Mouse (Mus musculus): ENCODE results near the gene Arl15. TPM values are rescaled to one million over a fixed set of nuclear protein-coding genes. Genes with fewer than 3 reads are reported as not detected.

Gene Arl15
- polyA plus RNA-seq, 1 experiment from 2014 or later: 18.2 TPM

DNA sequence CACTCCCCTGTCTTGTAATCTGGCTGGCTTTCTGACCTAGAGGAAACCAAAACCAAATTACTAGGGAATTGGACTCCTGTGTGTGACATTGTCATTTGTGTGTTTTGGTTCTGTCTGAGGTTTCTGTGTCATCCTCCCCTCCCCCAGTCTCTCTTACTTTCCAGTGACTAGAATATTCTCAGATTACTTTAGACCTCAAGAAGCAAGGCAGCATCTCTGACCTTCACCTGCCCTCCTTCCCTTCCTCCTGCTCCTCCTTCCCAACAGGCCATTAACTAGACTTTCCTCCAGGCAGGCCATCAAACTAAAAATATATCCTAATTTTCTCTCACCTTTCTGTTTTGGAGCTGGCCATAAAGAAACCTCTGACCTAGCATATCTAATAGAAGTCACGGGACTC, 50.9 kb downstream of the Arl15 start:
- WGBS: 35% methylated on average over 1 of the region's 1 CpGs
- peak overlapping the region; percentile 0; the same call in 1 of the 2 replicates for H3K27ac ChIP-seq (ENCODE audit: low read depth, low read length)
- H3K9me3 ChIP-seq (ENCODE audit: control insufficient read depth, low read length): no peaks in the 10 kb centered on the region
- H3K4me1 ChIP-seq (ENCODE audit: control insufficient read depth, insufficient read depth, low read length): peaks cover 4% of the 10 kb centered on the region
- no peak overlapping the region for H3K4me2 ChIP-seq (replicated peaks; ENCODE audit: low read depth, low read length)
- H3K36me3 ChIP-seq (ENCODE audit: control insufficient read depth, insufficient read depth, low read length): no peaks in the 10 kb centered on the region
- no peak overlapping the region for H3K9ac ChIP-seq (ENCODE audit: low read depth, low read length)
- no peaks in the 10 kb centered on the region for H3K27me3 ChIP-seq (ENCODE audit: control insufficient read depth, insufficient read depth, low read length)
- no peak overlapping the region for H3K4me3 ChIP-seq (ENCODE audit: low read length)
- ATAC-seq (ENCODE audit: low FRiP score, low TSS enrichment): peak; percentile 71; the same call in 1 of the 2 replicates

DNA sequence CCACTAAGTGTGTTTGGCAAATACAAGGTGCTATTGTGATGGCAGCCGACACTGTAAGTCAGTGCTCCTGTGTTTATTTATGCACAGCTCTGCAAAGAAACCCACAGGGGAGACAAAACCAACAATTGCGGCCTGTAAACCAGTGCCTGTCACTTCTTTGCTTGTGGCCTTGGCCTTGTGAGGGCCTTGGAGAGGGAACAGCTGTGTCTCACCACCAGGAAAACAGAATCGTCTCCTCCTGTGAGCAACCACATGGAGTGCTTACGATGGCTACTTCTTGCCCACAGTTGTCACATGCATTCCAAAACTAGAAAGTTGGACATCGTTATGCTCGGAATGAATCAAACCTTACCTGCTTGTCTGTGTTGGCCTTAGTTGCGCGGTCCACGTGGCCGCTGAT, 52.1 kb downstream of the Arl15 start:
- Histone ChIP-seq H3K9ac (ENCODE audit: low read depth, low read length) (no peak overlapping the region), H3K27ac (ENCODE audit: low read depth, low read length) (no peak overlapping the region), H3K9me3 (ENCODE audit: control insufficient read depth, low read length) (no peaks in the 10 kb centered on the region), H3K4me3 (ENCODE audit: low read length) (no peak overlapping the region), H3K36me3 (ENCODE audit: control insufficient read depth, insufficient read depth, low read length) (no peaks in the 10 kb centered on the region), H3K4me2 (replicated peaks; ENCODE audit: low read depth, low read length) (no peak overlapping the region), H3K4me1 (ENCODE audit: control insufficient read depth, insufficient read depth, low read length) (peaks cover 4% of the 10 kb centered on the region), H3K27me3 (ENCODE audit: control insufficient read depth, insufficient read depth, low read length) (no peaks in the 10 kb centered on the region)
- WGBS: 60% methylated on average over 10 of the region's 10 CpGs
- ATAC-seq (ENCODE audit: low FRiP score, low TSS enrichment): no peak

DNA sequence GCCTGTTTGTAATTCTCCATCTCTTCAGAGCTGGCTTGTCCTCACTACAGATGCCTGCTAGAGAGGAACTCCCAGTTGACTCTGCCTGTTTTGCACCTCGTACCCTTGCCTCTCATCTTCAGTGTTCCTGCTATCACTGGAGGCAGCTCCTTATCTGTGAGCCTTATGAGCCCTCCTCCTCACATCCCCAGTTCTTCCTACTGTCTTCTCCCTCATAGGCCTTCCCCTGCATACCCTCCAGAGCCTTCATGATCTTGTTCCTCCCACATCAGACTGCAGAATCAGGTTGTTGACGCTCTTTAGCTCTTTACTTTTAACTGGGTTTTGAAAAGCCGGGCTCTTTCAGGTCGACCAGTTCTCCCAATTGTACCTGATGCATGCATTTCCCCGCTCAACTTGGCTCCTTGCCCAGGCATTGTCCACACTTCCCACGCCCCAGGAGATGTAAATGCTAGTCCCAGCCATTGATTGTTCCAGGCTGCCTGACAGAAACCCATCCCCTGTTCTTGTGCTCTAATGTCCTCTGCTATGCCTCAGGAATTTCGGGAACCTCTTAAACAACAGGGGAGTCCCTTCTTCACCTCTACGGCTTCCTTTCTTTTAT, 56.2 kb downstream of the Arl15 start:
- Histone ChIP-seq H3K36me3 (ENCODE audit: control insufficient read depth, insufficient read depth, low read length) (no peaks in the 10 kb centered on the region), H3K4me1 (ENCODE audit: control insufficient read depth, insufficient read depth, low read length) (peaks cover 6% of the 10 kb centered on the region; the same call in 1 of the 2 replicates), H3K27me3 (ENCODE audit: control insufficient read depth, insufficient read depth, low read length) (no peaks in the 10 kb centered on the region), H3K4me2 (replicated peaks; ENCODE audit: low read depth, low read length) (no peak overlapping the region), H3K4me3 (ENCODE audit: low read length) (no peak overlapping the region), H3K9me3 (ENCODE audit: control insufficient read depth, low read length) (no peaks in the 10 kb centered on the region), H3K27ac (ENCODE audit: low read depth, low read length) (no peak overlapping the region), H3K9ac (ENCODE audit: low read depth, low read length) (no peak overlapping the region)
- WGBS: 74% methylated on average over 8 of the region's 8 CpGs
- ATAC-seq (ENCODE audit: low FRiP score, low TSS enrichment): no peak

DNA sequence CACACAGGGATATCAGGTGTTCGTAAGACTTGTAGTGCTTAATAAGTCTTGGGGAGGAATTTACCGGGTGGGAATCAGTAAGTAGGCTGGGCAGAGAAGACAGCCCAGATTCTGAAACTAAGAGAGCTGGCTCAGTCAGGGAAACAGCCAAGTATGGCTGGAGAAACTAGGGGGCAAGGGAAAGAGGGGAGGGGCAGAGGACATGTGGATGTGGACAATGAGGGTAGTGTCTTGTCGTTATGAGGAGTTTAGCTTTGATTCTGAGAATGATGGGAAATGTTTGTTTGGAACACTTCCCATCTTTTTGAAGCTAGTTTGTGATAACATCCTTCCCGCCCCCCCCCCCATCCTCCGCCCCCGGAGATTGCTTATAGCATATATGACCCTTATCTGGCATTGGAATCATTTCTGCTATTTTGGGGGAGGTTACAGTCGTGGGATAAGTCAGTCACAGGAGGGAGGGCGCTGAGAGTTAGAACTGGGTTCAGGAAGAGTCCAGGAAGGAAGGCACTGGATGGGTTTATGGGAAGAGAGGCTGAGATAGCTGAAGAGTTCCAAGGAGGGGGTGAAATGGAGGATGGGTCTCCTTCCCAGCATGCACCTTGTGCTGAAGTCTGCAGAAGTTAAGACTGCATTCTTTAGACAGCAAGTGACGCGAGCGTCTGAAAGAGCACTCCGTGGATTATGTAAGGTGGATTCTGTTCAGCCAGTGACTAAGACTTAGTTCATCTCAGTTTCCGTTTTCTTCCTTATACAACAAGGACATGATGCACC, 57.5 kb downstream of the Arl15 start:
- 79% methylated on average over 13 of the region's 13 CpGs for WGBS

DNA sequence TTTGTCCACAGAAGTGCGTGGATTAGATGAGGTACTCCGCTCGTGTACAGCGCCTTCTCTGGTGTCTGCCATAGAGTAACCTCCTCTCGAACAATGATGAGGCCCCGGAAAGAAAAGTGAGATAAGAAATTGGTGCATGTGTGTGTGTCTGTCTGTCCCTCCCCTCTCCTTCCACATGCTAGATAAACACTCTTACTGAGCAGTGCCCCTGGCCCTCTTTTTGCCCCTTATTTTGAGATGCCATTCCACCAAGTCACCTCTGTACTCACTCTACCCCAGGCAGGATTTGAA, 58.0 kb downstream of the Arl15 start:
- Histone ChIP-seq H3K9me3 (ENCODE audit: control insufficient read depth, low read length) (no peaks in the 10 kb centered on the region), H3K9ac (ENCODE audit: low read depth, low read length) (no peak overlapping the region), H3K36me3 (ENCODE audit: control insufficient read depth, insufficient read depth, low read length) (no peaks in the 10 kb centered on the region), H3K4me3 (ENCODE audit: low read length) (no peak overlapping the region), H3K27ac (ENCODE audit: low read depth, low read length) (no peak overlapping the region), H3K4me1 (ENCODE audit: control insufficient read depth, insufficient read depth, low read length) (peaks cover 8% of the 10 kb centered on the region; the same call in 1 of the 2 replicates), H3K27me3 (ENCODE audit: control insufficient read depth, insufficient read depth, low read length) (no peaks in the 10 kb centered on the region), H3K4me2 (replicated peaks; ENCODE audit: low read depth, low read length) (no peak overlapping the region)
- no peak for ATAC-seq (ENCODE audit: low FRiP score, low TSS enrichment)
- WGBS: 96% methylated on average over 6 of the region's 6 CpGs

More for the DNA sequence above, 57.5 kb downstream of the Arl15 start:
- no peaks in the 10 kb centered on the region for H3K27me3 ChIP-seq (ENCODE audit: control insufficient read depth, insufficient read depth, low read length)
- no peak for ATAC-seq (ENCODE audit: low FRiP score, low TSS enrichment)
- H3K4me3 ChIP-seq (ENCODE audit: low read length): no peak overlapping the region
- H3K4me1 ChIP-seq (ENCODE audit: control insufficient read depth, insufficient read depth, low read length): peaks cover 8% of the 10 kb centered on the region; the same call in 1 of the 2 replicates
- no peaks in the 10 kb centered on the region for H3K36me3 ChIP-seq (ENCODE audit: control insufficient read depth, insufficient read depth, low read length)
- no peak overlapping the region for H3K9ac ChIP-seq (ENCODE audit: low read depth, low read length)
- H3K27ac ChIP-seq (ENCODE audit: low read depth, low read length): no peak overlapping the region
- H3K4me2 ChIP-seq (replicated peaks; ENCODE audit: low read depth, low read length): no peak overlapping the region
- H3K9me3 ChIP-seq (ENCODE audit: control insufficient read depth, low read length): no peaks in the 10 kb centered on the region

DNA sequence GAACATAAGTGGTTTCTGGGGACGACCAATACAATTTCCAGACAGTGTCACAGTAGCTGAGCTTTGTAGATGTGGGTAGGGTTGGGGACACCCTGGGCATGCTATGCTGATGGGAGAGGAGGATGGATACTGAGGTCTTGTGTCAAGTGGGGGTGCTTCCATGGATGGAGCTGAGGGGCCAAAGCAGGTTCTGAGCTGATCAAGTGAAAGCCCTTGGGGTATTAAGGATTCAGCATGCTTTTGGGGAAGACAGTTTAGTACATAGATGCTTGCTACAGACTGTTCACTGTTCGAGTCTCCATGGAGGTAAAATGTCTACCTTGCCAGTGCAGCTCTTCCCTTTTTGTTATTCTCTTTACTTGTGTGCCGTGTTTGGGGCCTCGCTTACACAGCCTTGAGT, 59.8 kb downstream of the Arl15 start:
- Histone ChIP-seq H3K4me2 (replicated peaks; ENCODE audit: low read depth, low read length) (no peak overlapping the region), H3K27me3 (ENCODE audit: control insufficient read depth, insufficient read depth, low read length) (no peaks in the 10 kb centered on the region), H3K9me3 (ENCODE audit: control insufficient read depth, low read length) (no peaks in the 10 kb centered on the region), H3K27ac (ENCODE audit: low read depth, low read length) (no peak overlapping the region), H3K4me3 (ENCODE audit: low read length) (no peak overlapping the region), H3K36me3 (ENCODE audit: control insufficient read depth, insufficient read depth, low read length) (no peaks in the 10 kb centered on the region), H3K9ac (ENCODE audit: low read depth, low read length) (no peak overlapping the region), H3K4me1 (ENCODE audit: control insufficient read depth, insufficient read depth, low read length) (peaks cover 8% of the 10 kb centered on the region; the same call in 1 of the 2 replicates)
- 86% methylated on average over 4 of the region's 4 CpGs for WGBS
- no peak for ATAC-seq (ENCODE audit: low FRiP score, low TSS enrichment)

DNA sequence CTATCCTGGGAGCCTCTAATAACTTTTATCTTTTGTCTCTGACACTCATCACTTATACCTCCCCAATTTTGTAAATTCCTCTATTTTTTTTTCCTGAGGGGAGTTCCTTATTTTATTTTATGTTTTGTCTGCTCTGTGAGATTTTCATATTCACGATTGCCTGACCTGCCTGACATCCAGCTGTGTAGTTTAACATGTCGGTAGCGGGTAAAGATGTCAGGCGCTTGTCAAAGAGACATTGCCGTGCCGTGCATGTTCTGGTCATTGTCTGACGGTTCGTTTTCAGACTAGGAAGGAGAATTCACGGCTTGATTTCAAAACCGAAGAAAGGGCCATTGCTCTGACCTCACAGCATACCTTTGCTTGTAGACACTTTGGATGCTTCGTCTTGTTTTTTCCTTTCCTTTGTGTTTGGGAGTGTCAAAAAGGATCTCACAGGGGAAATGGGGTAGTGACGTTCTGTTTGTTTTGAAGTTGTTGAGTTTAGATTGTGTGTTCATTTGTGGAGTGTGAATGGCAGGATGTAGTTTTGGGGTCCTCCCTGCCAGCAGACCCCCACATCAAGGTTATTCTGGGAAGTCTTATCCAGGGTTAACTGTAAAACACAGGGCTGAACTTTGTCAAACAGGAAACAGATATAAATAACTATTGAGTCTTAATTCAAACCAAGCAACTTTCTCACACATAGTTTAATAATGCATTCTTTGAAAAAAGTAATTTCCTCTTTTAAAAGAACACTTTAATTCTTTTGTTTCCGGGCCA, 60.4 kb downstream of the Arl15 start:
- peaks cover 12% of the 10 kb centered on the region; the same call in 1 of the 2 replicates for H3K4me1 ChIP-seq (ENCODE audit: control insufficient read depth, insufficient read depth, low read length)
- H3K36me3 ChIP-seq (ENCODE audit: control insufficient read depth, insufficient read depth, low read length): no peaks in the 10 kb centered on the region
- no peak overlapping the region; the same call in 1 of the 2 replicates for H3K27ac ChIP-seq (ENCODE audit: low read depth, low read length)
- no peak for ATAC-seq (ENCODE audit: low FRiP score, low TSS enrichment)
- no peak overlapping the region for H3K9ac ChIP-seq (ENCODE audit: low read depth, low read length)
- no peak overlapping the region for H3K4me2 ChIP-seq (replicated peaks; ENCODE audit: low read depth, low read length)
- no peaks in the 10 kb centered on the region for H3K27me3 ChIP-seq (ENCODE audit: control insufficient read depth, insufficient read depth, low read length)
- no peak overlapping the region for H3K4me3 ChIP-seq (ENCODE audit: low read length)
- WGBS: 67% methylated on average over 13 of the region's 13 CpGs
- H3K9me3 ChIP-seq (ENCODE audit: control insufficient read depth, low read length): no peaks in the 10 kb centered on the region

DNA sequence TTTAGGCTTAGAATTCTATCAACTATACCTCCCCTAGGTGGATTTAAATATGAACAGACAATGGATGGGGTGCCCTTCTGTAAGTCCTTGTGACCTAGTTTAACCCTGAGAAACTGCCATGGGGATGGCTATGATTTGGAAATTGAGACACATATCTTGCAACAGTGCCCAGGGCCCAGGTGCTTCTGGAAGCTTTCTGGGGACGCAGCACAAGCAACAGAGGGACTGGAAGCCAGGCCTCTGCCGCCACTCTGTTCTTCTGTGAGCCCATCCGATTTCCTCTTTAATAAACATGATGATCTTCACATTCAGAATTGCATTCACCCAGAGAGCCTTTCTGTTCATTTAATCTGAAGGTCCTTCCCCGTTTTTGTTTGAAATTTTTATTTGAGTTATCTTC, 62.6 kb downstream of the Arl15 start:
- Histone ChIP-seq H3K9ac (ENCODE audit: low read depth, low read length) (no peak overlapping the region), H3K9me3 (ENCODE audit: control insufficient read depth, low read length) (no peaks in the 10 kb centered on the region), H3K4me2 (replicated peaks; ENCODE audit: low read depth, low read length) (no peak overlapping the region), H3K36me3 (ENCODE audit: control insufficient read depth, insufficient read depth, low read length) (no peaks in the 10 kb centered on the region), H3K4me1 (ENCODE audit: control insufficient read depth, insufficient read depth, low read length) (peaks cover 20% of the 10 kb centered on the region; the same call in 1 of the 2 replicates), H3K27ac (ENCODE audit: low read depth, low read length) (no peak overlapping the region; the same call in 1 of the 2 replicates), H3K27me3 (ENCODE audit: control insufficient read depth, insufficient read depth, low read length) (no peaks in the 10 kb centered on the region), H3K4me3 (ENCODE audit: low read length) (no peak overlapping the region)
- WGBS: 71% methylated on average over 4 of the region's 4 CpGs
- no peak for ATAC-seq (ENCODE audit: low FRiP score, low TSS enrichment)
